Mouse (Mus musculus) hindbrain, embryonic 16.5 days (tissue): ENCODE measurements at regions not wholly inside any gene's neighbourhood (a gene's known extent, or its start where the extent isn't known, plus 50 kb on each side); places are given as distances from the start of the nearest gene placed in this dataset.
"Not testable (repeated sequence)": the region's sequence is repeated elsewhere in the genome, so short reads cannot be mapped to it uniquely, and the experiment has no call there.

Experiments
- ATAC-seq: fragments of 200-750 bp; cut with Nextera tagmentation; 2 replicates; pipeline ENCODE4 v1.8.0; 2017; ENCODE audit warnings: moderate TSS enrichment, moderate library complexity
- H3K27ac ChIP-seq: fragments of 300-500 bp; sonication (generic); 2 replicates; pipeline ENCODE4 v1.5.1; 2014; ENCODE audit warnings: low read depth, mild to moderate bottlenecking, control low read depth, low read length, moderate library complexity
- H3K27me3 ChIP-seq: fragments of 300-500 bp; sonication (generic); replicated peaks from 2 replicates; pipeline ENCODE4 v1.6.1; 2014; ENCODE audit warnings: low read length; ENCODE audit not compliant: control insufficient read depth, insufficient read depth
- H3K36me3 ChIP-seq: fragments of 300-500 bp; sonication (generic); 2 replicates; pipeline ENCODE4 v1.6.1; 2014; ENCODE audit warnings: mild to moderate bottlenecking, low read length, moderate library complexity, mixed read lengths; ENCODE audit not compliant: control insufficient read depth, insufficient read depth
- H3K4me1 ChIP-seq: fragments of 300-500 bp; sonication (generic); 2 replicates; pipeline ENCODE4 v1.6.1; 2014; ENCODE audit warnings: low read depth, low read length; ENCODE audit not compliant: control insufficient read depth, insufficient read depth
- H3K4me2 ChIP-seq: fragments of 300-500 bp; sonication (generic); 2 replicates; pipeline ENCODE4 v1.6.1; 2014; ENCODE audit warnings: mild to moderate bottlenecking, low read length, control low read depth, moderate library complexity
- H3K4me3 ChIP-seq: fragments of 300-500 bp; sonication (generic); 2 replicates; pipeline ENCODE4 v1.5.1; 2014; ENCODE audit warnings: mild to moderate bottlenecking, low read length, control low read depth, moderate library complexity
- H3K9ac ChIP-seq: fragments of 300-500 bp; sonication (generic); 2 replicates; pipeline ENCODE4 v1.6.1; 2014; ENCODE audit warnings: low read depth, mild to moderate bottlenecking, control low read depth, low read length, moderate library complexity
- H3K9me3 ChIP-seq: fragments of 300-500 bp; sonication (generic); 2 replicates; pipeline ENCODE4 v1.6.1; 2014; ENCODE audit warnings: mild to moderate bottlenecking, low read length, moderate library complexity; ENCODE audit not compliant: control insufficient read depth
- WGBS: fragments of 180-500 bp; shearing (Covaris S2); extraction: QIAGEN DNeasy Blood & Tissue Kit; methylation state at CpG from one replicate; pipeline ENCODE4 v1.1.7; 2014; 5-methylcytosine and 5-hydroxymethylcytosine counted together

- Histone ChIP-seq H3K4me2 (no peak overlapping the region), H3K4me1 (no peaks in the 10 kb centered on the region), H3K9ac (no peak overlapping the region), H3K27me3 (no peaks in the 10 kb centered on the region), H3K36me3 (no peaks in the 10 kb centered on the region), H3K9me3 (no peaks in the 10 kb centered on the region), H3K27ac (no peak overlapping the region), H3K4me3 (no peak overlapping the region)
- ATAC-seq, result no peak
- 77% methylated on average over 1 of the region's 1 CpGs for WGBS
These were observed 874.2 kb upstream of the Kirrel3 start for GRCm38 (mm10) chr9:33611511-33611910.

DNA sequence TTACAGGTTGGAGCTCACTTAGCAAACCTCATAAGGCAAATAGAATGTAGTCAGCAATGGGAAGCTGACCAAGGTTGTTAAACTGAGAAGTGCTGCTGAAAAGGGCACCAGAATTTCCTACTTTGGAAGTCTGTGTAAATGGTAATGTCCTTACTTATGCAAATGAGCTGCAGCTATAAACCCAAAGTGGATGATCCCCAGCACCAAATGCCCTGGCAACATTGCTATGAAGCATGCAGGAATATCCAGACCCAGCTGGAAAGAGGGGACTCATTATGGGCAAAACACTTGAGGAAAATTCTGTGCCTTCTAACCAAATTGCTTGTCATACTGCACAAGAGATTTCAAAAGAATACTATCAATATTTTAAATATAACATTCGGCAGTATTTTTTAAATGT, 861.3 kb upstream of the Kirrel3 start:
- Histone ChIP-seq H3K9me3 (no peaks in the 10 kb centered on the region), H3K9ac (no peak overlapping the region), H3K4me2 (no peak overlapping the region), H3K27me3 (no peaks in the 10 kb centered on the region), H3K36me3 (no peaks in the 10 kb centered on the region), H3K4me3 (no peak overlapping the region), H3K4me1 (no peaks in the 10 kb centered on the region), H3K27ac (no peak overlapping the region)
- ATAC-seq, result no peak
- 88% methylated on average over 1 of the region's 1 CpGs for WGBS

DNA sequence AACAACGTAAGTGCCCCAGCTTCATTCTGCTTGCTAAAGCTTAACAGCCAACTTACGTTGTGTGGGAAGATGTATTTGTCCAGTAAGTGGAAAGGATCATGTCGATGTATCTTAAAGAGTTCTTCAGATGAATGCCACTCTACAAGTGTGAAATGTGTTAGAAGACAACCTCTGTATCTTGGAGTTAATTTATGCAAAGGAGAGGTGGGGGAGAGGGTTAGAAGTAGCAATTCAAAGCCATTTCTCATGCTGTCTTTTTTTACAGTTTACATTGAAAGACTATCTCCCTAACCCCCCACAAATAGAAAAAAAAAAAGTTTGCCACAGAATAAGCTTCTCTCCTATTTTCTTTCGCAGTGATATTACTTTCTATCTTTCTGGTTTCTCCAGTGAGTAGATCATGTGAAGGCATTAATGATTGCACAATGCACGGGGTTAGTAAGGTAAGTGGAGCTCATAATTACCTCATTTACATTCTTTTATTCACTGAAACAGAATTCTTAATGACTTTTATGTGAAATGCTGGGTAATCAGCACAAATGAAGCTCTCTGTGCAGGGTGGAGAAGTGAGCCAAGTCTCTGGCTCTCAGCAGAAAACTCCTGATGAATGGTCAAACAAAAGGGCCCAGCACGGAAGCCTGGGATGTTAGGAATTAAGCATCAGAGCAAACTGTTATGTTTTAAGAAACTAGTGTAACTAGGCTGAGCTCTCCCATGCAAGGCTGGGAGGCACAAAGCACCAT, 855.8 kb upstream of the Kirrel3 start:
- peak; percentile 60; the same call in 1 of the 2 replicates for ATAC-seq
- Histone ChIP-seq H3K4me3 (no peak overlapping the region), H3K36me3 (no peaks in the 10 kb centered on the region), H3K9ac (no peak overlapping the region), H3K27me3 (no peaks in the 10 kb centered on the region), H3K4me1 (no peaks in the 10 kb centered on the region), H3K27ac (no peak overlapping the region), H3K9me3 (no peaks in the 10 kb centered on the region), H3K4me2 (no peak overlapping the region)
- WGBS, result 56% methylated on average over 6 of the region's 6 CpGs

DNA sequence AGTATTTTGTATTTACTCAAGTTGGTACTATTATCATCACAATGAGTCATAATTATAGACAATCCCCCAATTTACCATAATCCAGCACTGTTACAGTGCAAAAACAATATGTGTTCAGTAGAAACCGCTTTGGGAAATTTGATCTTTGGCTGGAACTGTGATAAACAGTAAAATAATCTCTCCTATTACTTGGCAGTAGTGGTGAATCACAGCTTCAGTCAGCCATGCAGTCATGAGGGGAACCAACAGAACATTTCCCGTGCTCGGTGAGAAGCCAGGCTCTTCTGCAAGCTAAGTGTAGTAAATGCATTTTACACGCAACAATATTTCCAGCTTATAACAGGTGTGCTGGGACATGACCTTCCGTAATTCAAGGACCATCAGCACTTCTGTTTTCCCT, 822.7 kb upstream of the Kirrel3 start:
- Histone ChIP-seq H3K9ac (no peak overlapping the region), H3K36me3 (no peaks in the 10 kb centered on the region), H3K27ac (no peak overlapping the region), H3K9me3 (no peaks in the 10 kb centered on the region), H3K4me3 (no peak overlapping the region), H3K4me2 (no peak overlapping the region), H3K27me3 (no peaks in the 10 kb centered on the region), H3K4me1 (no peaks in the 10 kb centered on the region)
- 78% methylated on average over 5 of the region's 5 CpGs for WGBS
- ATAC-seq, result no peak

DNA sequence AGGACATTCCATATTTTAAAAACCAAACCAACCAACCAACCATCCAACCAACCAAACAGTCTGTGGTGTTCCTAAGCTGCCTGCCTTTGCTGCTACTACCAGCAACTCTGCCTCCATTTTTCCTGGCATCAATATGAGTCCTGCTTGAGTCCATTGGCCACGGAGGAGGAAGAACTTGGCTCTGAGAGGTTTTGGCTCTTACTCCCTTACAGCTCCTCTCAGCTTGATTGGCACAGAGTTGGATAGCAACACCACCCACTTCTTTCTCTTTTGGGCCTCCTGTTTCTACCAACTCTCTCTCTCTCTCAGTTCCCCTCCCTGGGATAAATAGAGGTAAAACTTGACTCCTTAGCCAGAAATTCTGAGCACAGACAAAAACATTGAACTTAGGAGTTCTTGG, 804.6 kb upstream of the Kirrel3 start:
- Histone ChIP-seq H3K27me3 (no peaks in the 10 kb centered on the region), H3K9me3 (no peaks in the 10 kb centered on the region), H3K36me3 (no peaks in the 10 kb centered on the region), H3K9ac (no peak overlapping the region), H3K4me1 (no peaks in the 10 kb centered on the region), H3K4me2 (no peak overlapping the region), H3K4me3 (no peak overlapping the region), H3K27ac (no peak overlapping the region)
- 52% methylated on average over 1 of the region's 1 CpGs for WGBS
- peak; percentile 52; the same call in 1 of the 2 replicates for ATAC-seq

GRCm38 (mm10) chr9:33691731-33692130, 794.0 kb upstream of the Kirrel3 start:
- ATAC-seq, result no peak
- no peaks in the 10 kb centered on the region for H3K27me3 ChIP-seq
- H3K9ac ChIP-seq, result no peak overlapping the region
- H3K9me3 ChIP-seq, result no peaks in the 10 kb centered on the region
- H3K4me3 ChIP-seq, result no peak overlapping the region
- no peaks in the 10 kb centered on the region for H3K36me3 ChIP-seq
- 76% methylated on average over 4 of the region's 4 CpGs for WGBS
- no peak overlapping the region for H3K4me2 ChIP-seq
- no peak overlapping the region for H3K27ac ChIP-seq
- no peaks in the 10 kb centered on the region for H3K4me1 ChIP-seq

DNA sequence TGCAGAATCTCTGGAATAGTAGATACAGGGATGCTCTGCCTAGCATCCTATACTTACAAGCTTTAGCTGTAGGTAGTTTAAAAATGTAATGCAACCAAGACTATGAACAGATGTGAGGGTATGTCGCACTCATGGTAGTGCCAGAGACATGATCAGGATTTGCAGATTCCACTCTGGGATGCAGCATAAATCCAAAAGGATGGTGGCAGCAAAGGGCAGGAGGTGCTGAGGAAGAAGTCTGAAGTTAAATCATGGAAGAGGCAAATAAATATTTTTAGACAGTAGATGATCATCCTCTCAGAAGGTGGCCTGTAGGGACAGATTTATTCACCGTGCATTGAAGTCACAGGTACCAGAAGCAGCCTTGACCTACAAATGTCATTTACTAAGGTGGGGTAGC, 768.1 kb upstream of the Kirrel3 start:
- Histone ChIP-seq H3K27ac (no peak overlapping the region), H3K4me3 (no peak overlapping the region), H3K9me3 (no peaks in the 10 kb centered on the region), H3K27me3 (no peaks in the 10 kb centered on the region), H3K4me2 (no peak overlapping the region), H3K4me1 (no peaks in the 10 kb centered on the region), H3K9ac (no peak overlapping the region), H3K36me3 (no peaks in the 10 kb centered on the region)
- WGBS, result 86% methylated on average over 2 of the region's 2 CpGs
- ATAC-seq, result no peak

DNA sequence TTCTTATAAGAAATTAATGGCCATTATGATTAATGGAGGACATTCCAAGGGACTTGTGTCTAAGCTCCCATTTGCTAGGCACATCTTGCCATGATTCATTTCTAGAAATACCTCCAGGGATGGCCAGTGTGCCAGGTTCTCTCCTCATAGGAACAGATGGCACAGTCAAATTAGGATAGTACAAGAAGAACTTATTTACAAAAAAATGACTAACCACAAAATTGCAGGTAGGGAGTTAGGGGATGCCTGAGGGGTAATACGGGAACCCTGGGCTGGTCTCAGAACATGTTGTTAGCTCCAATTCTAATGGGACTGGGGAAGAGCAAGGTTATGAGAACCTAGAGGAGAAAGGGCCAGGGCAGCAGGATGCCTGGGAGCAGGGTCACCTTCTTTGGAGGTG, 760.9 kb upstream of the Kirrel3 start:
- ATAC-seq, result no peak
- 90% methylated on average over 1 of the region's 1 CpGs for WGBS

GRCm38 (mm10) chr9:33728058-33728457, 757.6 kb upstream of the Kirrel3 start:
- not testable (repeated sequence) for ATAC-seq, H3K9ac ChIP-seq, H3K4me1 ChIP-seq, H3K9me3 ChIP-seq, H3K27ac ChIP-seq, H3K27me3 ChIP-seq, H3K4me3 ChIP-seq, H3K36me3 ChIP-seq, H3K4me2 ChIP-seq
- 85% methylated on average over 16 of the region's 37 CpGs for WGBS

More for the DNA sequence above, 760.9 kb upstream of the Kirrel3 start:
- Histone ChIP-seq H3K27ac (no peak overlapping the region), H3K9ac (no peak overlapping the region), H3K4me1 (no peaks in the 10 kb centered on the region), H3K4me2 (no peak overlapping the region), H3K36me3 (no peaks in the 10 kb centered on the region), H3K27me3 (no peaks in the 10 kb centered on the region), H3K4me3 (no peak overlapping the region), H3K9me3 (no peaks in the 10 kb centered on the region)

GRCm38 (mm10) chr9:33760701-33761100, 725.0 kb upstream of the Kirrel3 start:
- H3K27ac ChIP-seq, result no peak overlapping the region
- H3K4me3 ChIP-seq, result no peak overlapping the region
- H3K4me2 ChIP-seq, result no peak overlapping the region
- no peaks in the 10 kb centered on the region for H3K36me3 ChIP-seq
- no peak for ATAC-seq
- no peaks in the 10 kb centered on the region for H3K4me1 ChIP-seq
- no peaks in the 10 kb centered on the region for H3K9me3 ChIP-seq
- H3K9ac ChIP-seq, result no peak overlapping the region
- no peaks in the 10 kb centered on the region for H3K27me3 ChIP-seq
